Mouse (Mus musculus): ENCODE measurements around the gene Phf20. TPM values are rescaled to one million over a fixed set of nuclear protein-coding genes. Genes with fewer than 3 reads are reported as not detected.

Gene Phf20
- polyA plus RNA-seq, 1 experiment = 1.2 TPM

GRCm38 (mm10) chr2:156194571-156194970 is 1.7 kb upstream of the Phf20 start:
- no peaks in the 10 kb centered on the region for H3K27me3 ChIP-seq (ENCODE audit: control insufficient read depth)
- H3K36me3 ChIP-seq (ENCODE audit: control insufficient read depth) = peaks cover 2% of the 10 kb centered on the region; the same call in 1 of the 2 replicates
- no peaks in the 10 kb centered on the region for H3K9me3 ChIP-seq (ENCODE audit: control insufficient read depth, low read length)
- no peak overlapping the region for H3K4me3 ChIP-seq (replicated peaks)
- no peak for TF ChIP-seq GATA1 (IDR thresholded peaks at IDR 0.05; ENCODE audit: low read length)
- no peak for TF ChIP-seq TAL1 (IDR thresholded peaks at IDR 0.05; ENCODE audit: low read length)
- H3K4me1 ChIP-seq (ENCODE audit: control insufficient read depth) = peaks cover 42% of the 10 kb centered on the region

- peaks cover 43% of the 10 kb centered on the region for H3K4me1 ChIP-seq (ENCODE audit: control insufficient read depth)
- peaks cover 10% of the 10 kb centered on the region for H3K36me3 ChIP-seq (ENCODE audit: control insufficient read depth)
- H3K4me3 ChIP-seq (replicated peaks) = peak overlapping the region; percentile 69
- no peaks in the 10 kb centered on the region for H3K9me3 ChIP-seq (ENCODE audit: control insufficient read depth, low read length)
- no peaks in the 10 kb centered on the region for H3K27me3 ChIP-seq (ENCODE audit: control insufficient read depth)
- no peak for TF ChIP-seq GATA1 (IDR thresholded peaks at IDR 0.05; ENCODE audit: low read length)
- no peak for TF ChIP-seq TAL1 (IDR thresholded peaks at IDR 0.05; ENCODE audit: low read length)
Observed at GRCm38 (mm10) chr2:156197129-156197911, 1.1 kb downstream of the Phf20 start.

- no peaks in the 10 kb centered on the region for H3K27me3 ChIP-seq (ENCODE audit: control insufficient read depth)
- H3K4me1 ChIP-seq (ENCODE audit: control insufficient read depth) = peaks cover 40% of the 10 kb centered on the region
- H3K4me3 ChIP-seq (replicated peaks) = no peak overlapping the region
- TF ChIP-seq GATA1 (IDR thresholded peaks at IDR 0.05; ENCODE audit: low read length) (no peak), TAL1 (IDR thresholded peaks at IDR 0.05; ENCODE audit: low read length) (no peak)
- peaks cover 23% of the 10 kb centered on the region for H3K36me3 ChIP-seq (ENCODE audit: control insufficient read depth)
- no peaks in the 10 kb centered on the region for H3K9me3 ChIP-seq (ENCODE audit: control insufficient read depth, low read length)
Observed at GRCm38 (mm10) chr2:156199944-156200343, 3.7 kb downstream of the Phf20 start.

- TF ChIP-seq GATA1 (IDR thresholded peaks at IDR 0.05; ENCODE audit: low read length) (no peak), TAL1 (IDR thresholded peaks at IDR 0.05; ENCODE audit: low read length) (no peak)
- Histone ChIP-seq H3K36me3 (ENCODE audit: control insufficient read depth) (peaks cover 26% of the 10 kb centered on the region), H3K27me3 (ENCODE audit: control insufficient read depth) (no peaks in the 10 kb centered on the region)
Observed at GRCm38 (mm10) chr2:156201486-156201885, 5.2 kb downstream of the Phf20 start.

GRCm38 (mm10) chr2:156202848-156203437 is 6.7 kb downstream of the Phf20 start:
- Histone ChIP-seq H3K36me3 (ENCODE audit: control insufficient read depth) (peaks cover 33% of the 10 kb centered on the region), H3K9me3 (ENCODE audit: control insufficient read depth, low read length) (no peaks in the 10 kb centered on the region), H3K27me3 (ENCODE audit: control insufficient read depth) (no peaks in the 10 kb centered on the region), H3K4me1 (ENCODE audit: control insufficient read depth) (peaks cover 18% of the 10 kb centered on the region), H3K4me3 (replicated peaks) (no peak overlapping the region)
- TF ChIP-seq TAL1 (IDR thresholded peaks at IDR 0.05; ENCODE audit: low read length) (no peak), GATA1 (IDR thresholded peaks at IDR 0.05; ENCODE audit: low read length) (no peak)

More at GRCm38 (mm10) chr2:156201486-156201885, 5.2 kb downstream of the Phf20 start:
- H3K4me3 ChIP-seq (replicated peaks) = no peak overlapping the region
- peaks cover 32% of the 10 kb centered on the region for H3K4me1 ChIP-seq (ENCODE audit: control insufficient read depth)
- no peaks in the 10 kb centered on the region for H3K9me3 ChIP-seq (ENCODE audit: control insufficient read depth, low read length)

- Histone ChIP-seq H3K36me3 (ENCODE audit: control insufficient read depth) (peaks cover 33% of the 10 kb centered on the region), H3K9me3 (ENCODE audit: control insufficient read depth, low read length) (no peaks in the 10 kb centered on the region), H3K4me3 (replicated peaks) (no peak overlapping the region), H3K4me1 (ENCODE audit: control insufficient read depth) (peaks cover 11% of the 10 kb centered on the region), H3K27me3 (ENCODE audit: control insufficient read depth) (no peaks in the 10 kb centered on the region)
- TF ChIP-seq TAL1 (IDR thresholded peaks at IDR 0.05; ENCODE audit: low read length) (no peak), GATA1 (IDR thresholded peaks at IDR 0.05; ENCODE audit: low read length) (no peak)
Observed at GRCm38 (mm10) chr2:156203917-156204316, 7.7 kb downstream of the Phf20 start.

- H3K36me3 ChIP-seq (ENCODE audit: control insufficient read depth) = peaks cover 18% of the 10 kb centered on the region
- H3K4me3 ChIP-seq (replicated peaks) = no peak overlapping the region
- H3K27me3 ChIP-seq (ENCODE audit: control insufficient read depth) = no peaks in the 10 kb centered on the region
- no peaks in the 10 kb centered on the region for H3K9me3 ChIP-seq (ENCODE audit: control insufficient read depth, low read length)
- H3K4me1 ChIP-seq (ENCODE audit: control insufficient read depth) = peaks cover 2% of the 10 kb centered on the region; the same call in 1 of the 2 replicates
- no peak for TF ChIP-seq GATA1 (IDR thresholded peaks at IDR 0.05; ENCODE audit: low read length)
- TF ChIP-seq TAL1 (IDR thresholded peaks at IDR 0.05; ENCODE audit: low read length) = no peak
Observed at GRCm38 (mm10) chr2:156217786-156218185, 21.5 kb downstream of the Phf20 start.

GRCm38 (mm10) chr2:156222100-156222499 is 25.8 kb downstream of the Phf20 start:
- Histone ChIP-seq H3K4me3 (replicated peaks) (no peak overlapping the region), H3K36me3 (ENCODE audit: control insufficient read depth) (peaks cover 38% of the 10 kb centered on the region), H3K9me3 (ENCODE audit: control insufficient read depth, low read length) (no peaks in the 10 kb centered on the region), H3K27me3 (ENCODE audit: control insufficient read depth) (no peaks in the 10 kb centered on the region), H3K4me1 (ENCODE audit: control insufficient read depth) (peaks cover 11% of the 10 kb centered on the region)
- TF ChIP-seq GATA1 (IDR thresholded peaks at IDR 0.05; ENCODE audit: low read length) (no peak), TAL1 (IDR thresholded peaks at IDR 0.05; ENCODE audit: low read length) (no peak)

- no peak overlapping the region for H3K4me3 ChIP-seq (replicated peaks)
- H3K4me1 ChIP-seq (ENCODE audit: control insufficient read depth) = peaks cover 9% of the 10 kb centered on the region
- peaks cover 36% of the 10 kb centered on the region for H3K36me3 ChIP-seq (ENCODE audit: control insufficient read depth)
- H3K27me3 ChIP-seq (ENCODE audit: control insufficient read depth) = no peaks in the 10 kb centered on the region
- TF ChIP-seq GATA1 (IDR thresholded peaks at IDR 0.05; ENCODE audit: low read length) (no peak), TAL1 (IDR thresholded peaks at IDR 0.05; ENCODE audit: low read length) (no peak)
- H3K9me3 ChIP-seq (ENCODE audit: control insufficient read depth, low read length) = no peaks in the 10 kb centered on the region
Observed at GRCm38 (mm10) chr2:156224043-156224442, 27.8 kb downstream of the Phf20 start.
